10 mouse cellular contexts compared by ENCODE assay signal in genomic region chr4:148384251-148385230, GRCm38 (mm10).
DNase-seq lines count a peak whose midpoint lies in the region; ATAC-seq and TF ChIP-seq lines count a peak whose summit lies in the region.
"Had no signal": no experiment of that assay in that cellular context is flagged by ENCODE, and none has a peak within 500 bp of the region (broad histone marks: within the 10 kb centered on the region; RNA-seq: fewer than 3 reads in every experiment).

No protein-coding gene starts in this region.

- no peak overlapping the region for H3K4me3 ChIP-seq in forebrain, embryonic 16.5 days (replicated peaks; ENCODE audit: low read length)
- no peak overlapping the region for H3K4me3 ChIP-seq in midbrain, postnatal 0 days (ENCODE audit: low read depth, low read length)
- H3K4me3 ChIP-seq in heart, embryonic 12.5 days = no peak overlapping the region
- H3K4me3 ChIP-seq: limb, embryonic 13.5 days had no signal

- peak overlapping the region; percentile 32 for H3K4me2 ChIP-seq in forebrain, embryonic 16.5 days (ENCODE audit: low read length)
- H3K4me2 ChIP-seq in midbrain, postnatal 0 days (ENCODE audit: low read depth, low read length, poor library complexity, severe bottlenecking) = no peak overlapping the region
- no peak overlapping the region for H3K4me2 ChIP-seq in heart, embryonic 12.5 days
- H3K4me2 ChIP-seq: limb, embryonic 13.5 days had no signal

- H3K27me3 ChIP-seq in forebrain, embryonic 16.5 days (replicated peaks; ENCODE audit: control insufficient read depth, insufficient read depth, low read length) = no peaks in the 10 kb centered on the region
- no peaks in the 10 kb centered on the region for H3K27me3 ChIP-seq in midbrain, postnatal 0 days (ENCODE audit: insufficient read depth, low read length)
- H3K27me3 ChIP-seq in heart, embryonic 12.5 days (replicated peaks) = peaks cover 8% of the 10 kb centered on the region; the same call in 1 of the 2 replicates
- H3K27me3 ChIP-seq: limb, embryonic 13.5 days had no signal

- no peaks in the 10 kb centered on the region for H3K36me3 ChIP-seq in forebrain, embryonic 16.5 days (ENCODE audit: control insufficient read depth, insufficient read depth)
- no peaks in the 10 kb centered on the region for H3K36me3 ChIP-seq in midbrain, postnatal 0 days (ENCODE audit: insufficient read depth, low read length)
- no peaks in the 10 kb centered on the region for H3K36me3 ChIP-seq in heart, embryonic 12.5 days
- H3K36me3 ChIP-seq: limb, embryonic 13.5 days had no signal

- H3K4me1 ChIP-seq in forebrain, embryonic 16.5 days (replicated peaks; ENCODE audit: control insufficient read depth, insufficient read depth, low read length) = peaks cover 14% of the 10 kb centered on the region
- peaks cover 16% of the 10 kb centered on the region; the same call in 1 of the 2 replicates for H3K4me1 ChIP-seq in midbrain, postnatal 0 days (ENCODE audit: insufficient read depth, low read length)
- H3K4me1 ChIP-seq in heart, embryonic 12.5 days (replicated peaks) = no peaks in the 10 kb centered on the region

- TF ChIP-seq CTCF in brain, embryonic 14.5 days (IDR thresholded peaks at IDR 0.05; ENCODE audit: borderline replicate concordance, extremely low read depth, insufficient read depth, insufficient read length) = no peak
- TF ChIP-seq CTCF in midbrain, postnatal 0 days (IDR thresholded peaks at IDR 0.05) = no peak

- H3K27ac ChIP-seq in forebrain, embryonic 16.5 days (ENCODE audit: low read length) = peak overlapping the region; percentile 68
- peak overlapping the region; percentile 67 for H3K27ac ChIP-seq in midbrain, postnatal 0 days (ENCODE audit: low read depth, low read length)
- H3K27ac ChIP-seq in heart, embryonic 12.5 days (ENCODE audit: poor library complexity, severe bottlenecking) = no peak overlapping the region
- H3K27ac ChIP-seq: limb, embryonic 13.5 days had no signal

- no peak overlapping the region for H3K9ac ChIP-seq in forebrain, embryonic 16.5 days (replicated peaks; ENCODE audit: low read depth, low read length)
- H3K9ac ChIP-seq in midbrain, postnatal 0 days (replicated peaks; ENCODE audit: low read length, poor library complexity, severe bottlenecking) = no peak overlapping the region
- no peak overlapping the region for H3K9ac ChIP-seq in heart, embryonic 12.5 days
- H3K9ac ChIP-seq: limb, embryonic 13.5 days had no signal

- WGBS in forebrain, embryonic 16.5 days = 7% methylated on average over 20 of the region's 20 CpGs
- 8% methylated on average over 20 of the region's 20 CpGs for WGBS in midbrain, postnatal 0 days
- 48% methylated on average over 20 of the region's 20 CpGs for WGBS in heart, embryonic 12.5 days

- DNase-seq in brain, embryonic 14.5 days (ENCODE audit: low read depth) = peak; percentile 96
- DNase-seq in layer of hippocampus, postnatal 10 days (ENCODE audit: low spot score in 2 of 2) = peak; percentile 75 to 82
- DNase-seq in midbrain, postnatal 0 days (ENCODE audit: low spot score) = peak; percentile 94
- no peak for DNase-seq in spleen, postnatal 10 days (ENCODE audit: low spot score in 2 of 2)
- no peak for DNase-seq in kidney, adult 9 months
- DNase-seq: adrenal gland, adult 8-10 months had no signal

- no peaks in the 10 kb centered on the region for H3K9me3 ChIP-seq in forebrain, embryonic 16.5 days (ENCODE audit: control insufficient read depth, low read length)
- no peaks in the 10 kb centered on the region for H3K9me3 ChIP-seq in midbrain, postnatal 0 days (ENCODE audit: low read length)
- 0 out of 2 replicates have a peak, but pooled peaks cover 7% of the 10 kb centered on the region for H3K9me3 ChIP-seq in heart, embryonic 12.5 days (replicated peaks)
- H3K9me3 ChIP-seq: limb, embryonic 13.5 days had no signal

- ATAC-seq in forebrain, embryonic 16.5 days = peak; percentile 93
- ATAC-seq in midbrain, postnatal 0 days (ENCODE audit: low FRiP score) = peak; percentile 87
- ATAC-seq in heart, embryonic 12.5 days (ENCODE audit: insufficient number of reproducible peaks, low FRiP score) = no peak
- ATAC-seq in erythroid progenitor cell, adult 5-6 weeks (replicated peaks; ENCODE audit: low FRiP score, poor library complexity, severe bottlenecking) = no peak

- TF ChIP-seq POLR2A in brain, embryonic 14.5 days (IDR thresholded peaks at IDR 0.05; ENCODE audit: borderline replicate concordance, extremely low read depth, insufficient read depth, insufficient read length, poor library complexity, severe bottlenecking) = no peak

Comparison
In these comparisons a context has a peak if more than half of its experiments do, and no peak if none do; other contexts are left out.
1. DNase-seq: peak in brain, embryonic 14.5 days (single experiment), layer of hippocampus, postnatal 10 days (2 of 2) and midbrain, postnatal 0 days (single experiment); none in spleen, postnatal 10 days (0 of 2) and kidney, adult 9 months (single experiment).
2. ATAC-seq: peak in forebrain, embryonic 16.5 days (single experiment) and midbrain, postnatal 0 days (single experiment); none in heart, embryonic 12.5 days (single experiment) and erythroid progenitor cell, adult 5-6 weeks (single experiment).